Mouse (Mus musculus): ENCODE results near the gene Ogg1. TPM values are rescaled to one million over a fixed set of nuclear protein-coding genes. Genes with fewer than 3 reads are reported as not detected.
A peak's percentile ranks its signal among the peaks of the same experiment; 100 is the strongest.

The Ogg1 gene
- total RNA-seq, 2 experiments from 2014 or later, result 5.1 to 6.8 TPM

DNA sequence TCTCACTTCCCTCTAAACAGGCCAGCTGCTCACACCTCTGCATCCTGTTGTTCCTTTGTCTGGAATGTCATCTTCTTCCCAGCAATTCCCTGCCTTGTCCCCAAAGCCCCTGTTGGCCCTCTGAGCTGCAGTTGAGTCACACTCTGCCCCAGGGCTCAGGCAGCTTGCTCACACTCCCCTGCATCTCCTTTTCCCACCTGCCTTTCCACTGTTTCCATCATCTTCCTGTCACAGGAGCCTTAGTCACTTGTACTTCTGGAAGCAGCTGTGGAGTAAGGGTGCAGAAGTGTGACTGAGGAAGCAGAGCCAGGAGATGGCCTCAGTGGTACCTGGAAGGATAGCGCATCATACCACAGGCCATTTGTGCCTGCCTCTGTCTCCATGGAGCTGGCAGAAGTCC lies 35.5 kb downstream of the Ogg1 start:
- DNase-seq, result no peak
- intact Hi-C loops (cut with DNase I; ENCODE audit: low total_unique reads), result no loop called here

DNA sequence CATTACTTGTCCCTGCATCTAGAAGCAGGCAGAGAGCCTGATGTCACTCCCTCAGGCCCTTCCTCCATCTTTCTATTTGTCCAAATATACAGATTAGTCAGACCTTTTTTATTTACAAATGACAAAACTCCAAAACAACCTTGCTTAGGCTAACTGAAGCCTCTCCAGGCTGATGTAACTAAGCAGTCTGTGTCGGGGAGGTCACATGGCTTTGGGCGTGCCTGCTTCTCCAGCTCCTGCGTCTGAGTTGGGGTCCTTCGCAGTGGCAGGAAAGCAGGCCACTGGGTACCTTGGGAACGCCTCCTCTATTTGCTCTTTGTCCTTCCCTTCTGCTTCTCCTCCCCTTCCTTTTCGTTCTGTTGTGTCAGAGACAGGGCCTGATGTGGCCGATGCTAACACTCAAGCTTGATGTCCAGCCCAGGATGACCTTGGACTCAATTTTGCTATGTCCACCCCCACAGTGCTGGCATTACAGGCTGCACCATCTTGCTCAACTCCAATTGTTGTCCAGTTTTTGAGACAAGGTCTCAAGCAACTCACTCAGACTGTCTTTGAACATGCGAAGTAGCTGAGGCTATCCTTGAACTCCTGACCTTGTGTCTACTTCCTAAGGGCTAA lies 37.9 kb downstream of the Ogg1 start:
- intact Hi-C loops (cut with DNase I; ENCODE audit: low total_unique reads), result no loop called here

DNA sequence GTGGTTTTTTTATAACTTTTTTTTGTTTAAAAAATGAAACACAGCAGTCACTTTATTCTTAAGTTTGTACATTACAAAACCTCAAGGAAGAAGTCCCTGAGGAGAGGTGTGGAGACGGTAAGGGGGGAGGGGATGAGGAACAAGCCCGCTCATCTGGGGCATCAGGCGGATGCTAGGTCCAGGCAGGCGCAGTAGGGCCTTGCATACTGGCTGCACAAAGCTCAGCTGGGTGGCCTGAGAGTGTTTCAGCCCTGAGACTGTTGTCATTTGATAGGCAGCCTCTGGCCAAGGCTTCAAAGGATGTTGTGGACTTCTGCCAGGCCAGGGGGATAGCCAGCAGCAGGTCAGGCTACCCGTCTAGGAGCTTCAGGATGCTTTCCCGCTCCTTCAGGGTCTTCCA lies 39.9 kb downstream of the Ogg1 start:
- no peak for DNase-seq
- intact Hi-C loops (cut with DNase I; ENCODE audit: low total_unique reads), result no loop called here

More for the DNA sequence above, 37.9 kb downstream of the Ogg1 start:
- DNase-seq, result no peak

DNA sequence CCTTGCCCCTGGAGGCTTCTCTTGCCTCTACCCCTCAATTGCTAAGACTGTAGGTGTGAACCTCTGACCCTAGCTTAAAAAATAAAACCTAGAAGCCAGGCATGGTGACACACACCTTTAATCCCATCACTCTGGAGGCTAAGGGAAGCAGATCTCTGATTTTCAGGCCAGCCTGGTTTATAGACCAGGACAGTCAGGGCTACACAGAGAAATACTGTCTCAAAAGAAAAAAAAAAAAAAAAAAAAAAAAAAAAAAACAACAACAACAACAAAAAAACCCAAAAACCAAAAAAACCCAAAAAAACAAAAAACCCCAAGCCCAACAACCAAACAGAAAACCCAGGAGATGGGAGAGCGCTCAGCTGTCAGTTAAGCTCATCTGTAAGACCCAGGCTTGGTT lies 40.8 kb downstream of the Ogg1 start:
- intact Hi-C loops (cut with DNase I; ENCODE audit: low total_unique reads), result no loop called here
- no peak for DNase-seq

GRCm38 (mm10) chr6:113368124-113368523 lies 41.4 kb downstream of the Ogg1 start:
- intact Hi-C loops (cut with DNase I; ENCODE audit: low total_unique reads), result no loop called here
- no peak for DNase-seq

DNA sequence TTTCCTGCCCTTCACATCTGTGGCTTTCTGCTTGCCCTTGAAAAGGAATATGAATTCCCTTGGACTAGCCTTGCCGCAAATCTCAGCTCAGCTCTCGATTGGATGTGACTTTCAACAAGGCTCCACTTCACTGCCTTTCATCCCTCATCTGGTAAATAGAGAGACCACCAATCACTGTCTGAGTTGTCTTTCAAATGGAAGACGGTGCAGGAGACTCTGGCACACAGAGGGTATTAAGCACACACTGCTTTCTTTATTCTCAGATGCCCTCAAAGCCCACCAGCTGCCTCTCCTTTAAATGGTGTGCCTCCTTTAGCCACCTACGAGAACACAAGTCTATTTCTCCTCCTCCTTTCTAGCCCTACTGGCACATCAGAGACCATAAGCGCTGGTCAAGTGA lies 41.8 kb downstream of the Ogg1 start:
- intact Hi-C loops (cut with DNase I; ENCODE audit: low total_unique reads), result no loop called here
- DNase-seq, result no peak

DNA sequence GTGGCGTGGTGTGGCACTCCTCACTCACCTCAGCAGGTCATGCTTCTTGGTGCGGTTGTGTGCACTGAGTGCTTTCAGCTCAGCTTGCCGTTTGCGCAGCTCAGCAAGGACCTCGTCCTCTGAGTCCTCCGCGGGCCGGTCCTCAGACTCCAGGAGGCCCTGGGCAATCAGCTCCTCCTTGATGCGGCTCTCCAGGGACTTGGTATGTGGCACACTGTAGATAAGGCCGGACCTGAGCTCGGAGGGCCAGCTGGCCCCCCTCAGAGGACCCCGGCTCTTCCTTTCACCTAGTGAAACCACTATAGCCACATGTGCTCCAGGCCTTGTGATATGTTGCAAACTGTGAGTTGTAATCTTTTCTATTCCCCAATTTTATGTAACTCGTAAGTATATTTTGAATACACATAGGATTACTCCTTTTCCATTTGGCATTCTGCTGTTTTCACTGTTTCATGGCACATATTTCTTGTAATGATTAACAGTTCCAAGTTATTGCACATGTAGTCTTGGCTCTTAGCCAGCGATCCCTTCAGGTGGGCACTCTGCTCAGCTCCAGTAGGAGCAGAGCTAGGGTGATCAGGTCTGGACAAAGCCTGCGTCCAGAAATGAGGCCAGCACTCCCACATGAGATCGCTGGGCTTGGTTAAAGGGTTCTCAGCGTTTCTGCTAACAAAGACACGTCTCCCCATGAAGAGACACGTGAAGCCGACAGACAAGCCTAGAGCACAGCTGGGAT lies 43.6 kb downstream of the Ogg1 start:
- intact Hi-C loops (cut with DNase I; ENCODE audit: low total_unique reads), result no loop called here
- DNase-seq, result no peak

- DNase-seq, result no peak
- intact Hi-C loops (cut with DNase I; ENCODE audit: low total_unique reads), result no loop called here
Measured at GRCm38 (mm10) chr6:113373491-113373890, 46.7 kb downstream of the Ogg1 start.

DNA sequence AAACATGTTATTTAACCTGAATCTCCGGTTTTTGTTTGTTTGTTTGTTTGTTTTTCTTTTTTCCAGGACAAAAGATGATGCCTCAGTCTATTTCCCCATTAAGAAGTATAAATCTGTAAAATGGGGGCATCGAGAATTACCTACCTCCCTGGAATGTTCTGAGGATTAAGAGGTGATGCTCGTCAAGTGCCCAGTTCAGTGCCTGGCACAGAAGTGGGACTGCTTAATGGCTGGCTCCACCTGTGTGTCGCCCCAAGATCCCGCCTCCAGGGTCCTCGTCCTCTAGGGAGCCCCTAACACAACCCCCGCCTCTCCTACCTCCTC lies 50.4 kb downstream of the Ogg1 start:
- intact Hi-C loops (cut with DNase I; ENCODE audit: low total_unique reads), result no loop called here
- no peak for DNase-seq

- DNase-seq, result peak; percentile 92
- intact Hi-C loops (cut with DNase I; ENCODE audit: low total_unique reads), result no loop called here
Measured at GRCm38 (mm10) chr6:113377496-113378385, 51.0 kb downstream of the Ogg1 start, which contains the start of the genes Tada3 and Arpc4. Gene Tada3 (minus strand): TSS chr6:113377883. Gene Arpc4 (plus strand): TSS chr6:113378115.

DNA sequence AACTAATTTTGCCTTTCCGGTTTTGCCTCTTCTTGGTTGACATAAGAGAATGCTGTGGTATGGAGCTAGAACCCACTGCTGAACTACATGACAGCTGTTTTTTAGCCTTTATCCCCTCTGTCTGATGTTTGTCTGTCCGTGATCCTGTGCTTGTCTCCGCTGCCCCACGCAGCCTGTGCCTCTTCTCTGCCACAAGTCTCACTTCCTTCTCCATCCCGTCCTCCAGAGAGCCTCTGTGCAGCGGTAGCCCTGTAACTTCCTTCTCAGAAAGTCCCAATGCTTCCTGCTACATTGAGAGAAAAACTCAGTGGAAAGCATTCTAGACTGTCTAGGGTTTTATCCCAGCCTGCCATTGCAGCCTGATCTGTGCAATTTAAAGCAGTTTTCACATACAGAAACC lies 52.5 kb downstream of the Ogg1 start:
- DNase-seq, result no peak
- intact Hi-C loops (cut with DNase I; ENCODE audit: low total_unique reads), result no loop called here

GRCm38 (mm10) chr6:113380480-113380879 lies 53.7 kb downstream of the Ogg1 start:
- no peak for DNase-seq
- intact Hi-C loops (cut with DNase I; ENCODE audit: low total_unique reads), result no loop called here

GRCm38 (mm10) chr6:113384351-113384927 lies 57.7 kb downstream of the Ogg1 start:
- intact Hi-C loops (cut with DNase I; ENCODE audit: low total_unique reads), result no loop called here
- no peak for DNase-seq

Other genes starting within 250 kb of the Ogg1 start
- 10 to 100 TPM; 36.4 to 41.2 TPM for gene Setd5, start 249.6 kb upstream of the Ogg1 start, total RNA-seq (2021)
- under 1 TPM; 0.44 to 0.62 TPM for gene Lhfpl4, start 131.6 kb upstream of the Ogg1 start, total RNA-seq (2021)
- 10 to 100 TPM; 13.2 to 15.6 TPM for gene Mtmr14, start 89.1 kb upstream of the Ogg1 start, total RNA-seq (2021)
- under 1 TPM in 1 of 2 experiments, not detected in 1; 0.14 TPM for gene Cpne9, start 44.7 kb upstream of the Ogg1 start, total RNA-seq (2021)
- 10 to 100 TPM in 1 of 2 experiments, 1 to 10 TPM in 1; 9.9 to 10.7 TPM for gene Brpf1, start 19.8 kb upstream of the Ogg1 start, total RNA-seq (2021)
- gene Camk1, start 17.0 kb downstream of the Ogg1 start, total RNA-seq (2021), result 10 to 100 TPM; 28.7 to 31.9 TPM
- gene Tada3, start 50.9 kb downstream of the Ogg1 start, total RNA-seq (2021), result 10 to 100 TPM; 14.4 to 15.8 TPM
- 10 to 100 TPM; 66.6 to 66.9 TPM for gene Arpc4, start 51.1 kb downstream of the Ogg1 start, total RNA-seq (2021)
- gene Ttll3, start 62.3 kb downstream of the Ogg1 start, total RNA-seq (2021), result 1 to 10 TPM; 1.3 TPM
- 10 to 100 TPM; 11.1 to 13.3 TPM for gene Rpusd3, start 92.4 kb downstream of the Ogg1 start, total RNA-seq (2021)
- 1 to 10 TPM in 1 of 2 experiments, under 1 TPM in 1; 0.51 to 2.7 TPM for gene Cidec, start 108.8 kb downstream of the Ogg1 start, total RNA-seq (2021)
- gene Jagn1, start 115.6 kb downstream of the Ogg1 start, total RNA-seq (2021), result 10 to 100 TPM; 28.6 to 32.4 TPM
- gene Il17re, start 131.5 kb downstream of the Ogg1 start, total RNA-seq (2021), result under 1 TPM; 0.31 to 0.49 TPM
- 1 to 10 TPM; 6.8 TPM for gene Il17rc, start 144.5 kb downstream of the Ogg1 start, total RNA-seq (2021)
- 10 to 100 TPM; 37.1 to 39.6 TPM for gene Creld1, start 156.3 kb downstream of the Ogg1 start, total RNA-seq (2021)
- under 1 TPM; 0.11 to 0.12 TPM for gene Prrt3, start 175.0 kb downstream of the Ogg1 start, total RNA-seq (2021)
- 10 to 100 TPM; 56.2 to 61.0 TPM for gene Emc3, start 204.7 kb downstream of the Ogg1 start, total RNA-seq (2021)
- gene Fancd2, start 204.7 kb downstream of the Ogg1 start, total RNA-seq (2021), result 1 to 10 TPM; 1.3 to 1.8 TPM